In genomic region chr13:81710266-81710665, GRCm38 (mm10) we compare ENCODE assay signal across 8 mouse cellular contexts. TPM values are rescaled to one million over a fixed set of nuclear protein-coding genes. Genes with fewer than 3 reads are reported as not detected.
DNase-seq lines count a peak whose midpoint lies in the region; ATAC-seq and TF ChIP-seq lines count a peak whose summit lies in the region.

No protein-coding gene starts in this region.

- no peaks in the 10 kb centered on the region for H3K36me3 ChIP-seq in hindbrain, postnatal 0 days (ENCODE audit: insufficient read depth, low read length)
- no peaks in the 10 kb centered on the region for H3K36me3 ChIP-seq in midbrain, embryonic 13.5 days

- no peak for ATAC-seq in hindbrain, postnatal 0 days
- no peak for ATAC-seq in midbrain, embryonic 13.5 days

- DNase-seq in layer of hippocampus, adult 2 months (ENCODE audit: low spot score in 2 of 2), result no peak
- no peak for DNase-seq in layer of hippocampus, adult 9-11 months
- DNase-seq in c-Kit-negative CD71-positive TER-119-positive erythroid progenitor cells, embryonic 14.5 days (ENCODE audit: low read depth, low spot score), result peak; percentile 16
- no peak for DNase-seq in hindbrain, postnatal 0 days (ENCODE audit: low spot score)
- DNase-seq in urinary bladder, postnatal 36 days (ENCODE audit: low spot score in 2 of 2), result no peak
- no peak for DNase-seq in kidney, adult 9 months
- no peak for DNase-seq in thymus, postnatal 4 days

- H3K4me2 ChIP-seq in hindbrain, postnatal 0 days (ENCODE audit: low read depth, low read length), result peak overlapping the region; percentile 96
- peak overlapping the region; percentile 97 for H3K4me2 ChIP-seq in midbrain, embryonic 13.5 days (replicated peaks)

- peak overlapping the region; percentile 98 for H3K27ac ChIP-seq in layer of hippocampus, adult 2 months
- H3K27ac ChIP-seq in hindbrain, postnatal 0 days, result no peak overlapping the region
- H3K27ac ChIP-seq in midbrain, embryonic 13.5 days, result no peak overlapping the region

- no peaks in the 10 kb centered on the region for H3K9me3 ChIP-seq in hindbrain, postnatal 0 days (ENCODE audit: low read length)
- H3K9me3 ChIP-seq in midbrain, embryonic 13.5 days, result no peaks in the 10 kb centered on the region

- no peaks in the 10 kb centered on the region for H3K4me1 ChIP-seq in hindbrain, postnatal 0 days (ENCODE audit: insufficient read depth, low read length)
- peaks cover 18% of the 10 kb centered on the region for H3K4me1 ChIP-seq in midbrain, embryonic 13.5 days (replicated peaks)

- TF ChIP-seq CTCF in layer of hippocampus, adult 2 months (conservative IDR thresholded peaks at IDR 0.05), result no peak
- TF ChIP-seq CTCF in hindbrain, postnatal 0 days (IDR thresholded peaks at IDR 0.05; ENCODE audit: low read depth), result no peak

- H3K4me3 ChIP-seq in layer of hippocampus, adult 2 months, result peak overlapping the region; percentile 97
- peak overlapping the region; percentile 92 for H3K4me3 ChIP-seq in hindbrain, postnatal 0 days (ENCODE audit: low read length)
- peak overlapping the region; percentile 83 for H3K4me3 ChIP-seq in midbrain, embryonic 13.5 days (replicated peaks)

- peak overlapping the region; percentile 75 for H3K9ac ChIP-seq in hindbrain, postnatal 0 days (replicated peaks; ENCODE audit: low read length)
- H3K9ac ChIP-seq in midbrain, embryonic 13.5 days (replicated peaks), result peak overlapping the region; percentile 75; the same call in 1 of the 2 replicates

- no peaks in the 10 kb centered on the region for H3K27me3 ChIP-seq in hindbrain, postnatal 0 days (ENCODE audit: insufficient read depth, low read length)
- peaks cover 3% of the 10 kb centered on the region; the same call in 1 of the 2 replicates for H3K27me3 ChIP-seq in midbrain, embryonic 13.5 days

- WGBS in hindbrain, postnatal 0 days, result under 1% methylated on average over 7 of the region's 7 CpGs
- WGBS in midbrain, embryonic 13.5 days, result under 1% methylated on average over 7 of the region's 7 CpGs

RNA-seq across cellular contexts. Expression of gene Polr3g, which starts 0.5 kb away (rescaled TPM):
- 1 to 10 TPM; 4.1 to 5.4 TPM for total RNA-seq in layer of hippocampus, adult 2 months (2021)
- total RNA-seq in hindbrain, postnatal 0 days (2014; rRNA removed), result 4.2 and 5.5 TPM in 2 replicates
- polyA plus RNA-seq in hindbrain, postnatal 0 days (2015; fragmentation: Nextera tagmentation; extraction: Ambion mirVana), result 3.9 and 7.8 TPM in 2 replicates
- 4.1 and 5.5 TPM in 2 replicates for polyA plus RNA-seq in midbrain, embryonic 13.5 days (2015; fragmentation: Nextera tagmentation; extraction: Ambion mirVana)

RNA-seq across cellular contexts. Expression of gene Mblac2, which starts 0.9 kb away (rescaled TPM):
- total RNA-seq in layer of hippocampus, adult 2 months (2021), result 10 to 100 TPM; 20.2 to 21.6 TPM
- 33.2 and 38.2 TPM in 2 replicates for total RNA-seq in hindbrain, postnatal 0 days (2014; rRNA removed)
- 64.7 and 67.7 TPM in 2 replicates for polyA plus RNA-seq in hindbrain, postnatal 0 days (2015; fragmentation: Nextera tagmentation; extraction: Ambion mirVana)
- 20.3 and 21.7 TPM in 2 replicates for polyA plus RNA-seq in midbrain, embryonic 13.5 days (2015; fragmentation: Nextera tagmentation; extraction: Ambion mirVana)

RNA-seq across cellular contexts. Expression of gene Lysmd3, which starts 52.8 kb away (rescaled TPM):
- total RNA-seq in layer of hippocampus, adult 2 months (2021), result 10 to 100 TPM; 12.5 to 13.1 TPM
- total RNA-seq in hindbrain, postnatal 0 days (2014; rRNA removed), result 12.8 and 48.7 TPM in 2 replicates
- polyA plus RNA-seq in hindbrain, postnatal 0 days (2015; fragmentation: Nextera tagmentation; extraction: Ambion mirVana), result 10.3 and 12.5 TPM in 2 replicates
- 21.5 and 22.5 TPM in 2 replicates for polyA plus RNA-seq in midbrain, embryonic 13.5 days (2015; fragmentation: Nextera tagmentation; extraction: Ambion mirVana)
